8 mouse cellular contexts compared by ENCODE assay signal in genomic region chr2:32711301-32712056, GRCm38 (mm10). TPM values are rescaled to one million over a fixed set of nuclear protein-coding genes. Genes with fewer than 3 reads are reported as not detected.
DNase-seq lines count a peak whose midpoint lies in the region; ATAC-seq and TF ChIP-seq lines count a peak whose summit lies in the region.

No protein-coding gene starts in this region.

- ATAC-seq in embryonic facial prominence, embryonic 12.5 days (ENCODE audit: insufficient number of reproducible peaks, insufficient read depth, low FRiP score, low TSS enrichment) = no peak
- no peak for ATAC-seq in intestine, embryonic 16.5 days
- no peak for ATAC-seq in neural tube, embryonic 13.5 days (ENCODE audit: low read depth)

- H3K4me1 ChIP-seq in lung, adult 2 months (ENCODE audit: control insufficient read depth, insufficient read depth, low read length) = peaks cover 27% of the 10 kb centered on the region
- H3K4me1 ChIP-seq in embryonic facial prominence, embryonic 12.5 days = peaks cover 25% of the 10 kb centered on the region
- H3K4me1 ChIP-seq in intestine, embryonic 16.5 days (ENCODE audit: control insufficient read depth, insufficient read depth, low read length) = peaks cover 25% of the 10 kb centered on the region
- H3K4me1 ChIP-seq in neural tube, embryonic 13.5 days (replicated peaks) = peaks cover 30% of the 10 kb centered on the region

- no peaks in the 10 kb centered on the region for H3K27me3 ChIP-seq in embryonic facial prominence, embryonic 12.5 days
- H3K27me3 ChIP-seq in intestine, embryonic 16.5 days (replicated peaks; ENCODE audit: control insufficient read depth, insufficient read depth, low read length) = no peaks in the 10 kb centered on the region
- no peaks in the 10 kb centered on the region for H3K27me3 ChIP-seq in neural tube, embryonic 13.5 days

- TF ChIP-seq CTCF in lung, adult 2 months (IDR thresholded peaks at IDR 0.05; ENCODE audit: insufficient read depth, low read length) = no peak

- H3K9ac ChIP-seq in embryonic facial prominence, embryonic 12.5 days = peak overlapping the region; percentile 85
- H3K9ac ChIP-seq in intestine, embryonic 16.5 days (ENCODE audit: low read depth, low read length) = peak overlapping the region; percentile 85
- H3K9ac ChIP-seq in neural tube, embryonic 13.5 days = peak overlapping the region; percentile 89

- H3K9me3 ChIP-seq in embryonic facial prominence, embryonic 12.5 days = no peaks in the 10 kb centered on the region
- no peaks in the 10 kb centered on the region for H3K9me3 ChIP-seq in intestine, embryonic 16.5 days (ENCODE audit: control insufficient read depth, low read length)
- no peaks in the 10 kb centered on the region for H3K9me3 ChIP-seq in neural tube, embryonic 13.5 days

- no peak for DNase-seq in lung, adult 2 months
- no peak for DNase-seq in lung, postnatal 14 days
- no peak for DNase-seq in frontal cortex, postnatal 10 days (ENCODE audit: low spot score in 2 of 2)
- DNase-seq in layer of hippocampus, postnatal 25 days (ENCODE audit: extremely low spot score in 1 of 2, low spot score in 1 of 2) = no peak
- DNase-seq in right cerebral cortex, adult 18-20 months = no peak

- peak overlapping the region; percentile 80 for H3K4me3 ChIP-seq in lung, adult 2 months (replicated peaks; ENCODE audit: extremely low read depth, low read depth, low read length)
- peak overlapping the region; percentile 93 for H3K4me3 ChIP-seq in embryonic facial prominence, embryonic 12.5 days
- H3K4me3 ChIP-seq in intestine, embryonic 16.5 days (ENCODE audit: low read length) = peak overlapping the region; percentile 88
- peak overlapping the region; percentile 98 for H3K4me3 ChIP-seq in neural tube, embryonic 13.5 days

- TF ChIP-seq POLR2A in lung, adult 2 months (IDR thresholded peaks at IDR 0.05; ENCODE audit: borderline replicate concordance, extremely low read depth, low read depth, low read length) = no peak

- H3K36me3 ChIP-seq in embryonic facial prominence, embryonic 12.5 days = peaks cover 45% of the 10 kb centered on the region
- H3K36me3 ChIP-seq in intestine, embryonic 16.5 days (ENCODE audit: control insufficient read depth, insufficient read depth, low read length) = peaks cover 15% of the 10 kb centered on the region
- H3K36me3 ChIP-seq in neural tube, embryonic 13.5 days = peaks cover 44% of the 10 kb centered on the region

- WGBS in lung, adult 2 months = 17% methylated on average over 9 of the region's 9 CpGs
- 29% methylated on average over 9 of the region's 9 CpGs for WGBS in embryonic facial prominence, embryonic 12.5 days
- 25% methylated on average over 9 of the region's 9 CpGs for WGBS in intestine, embryonic 16.5 days
- WGBS in neural tube, embryonic 13.5 days = 30% methylated on average over 9 of the region's 9 CpGs

- H3K27ac ChIP-seq in embryonic facial prominence, embryonic 12.5 days = peak overlapping the region; percentile 98; the same call in 1 of the 2 replicates
- peak overlapping the region; percentile 96 for H3K27ac ChIP-seq in intestine, embryonic 16.5 days (ENCODE audit: low read length)
- peak overlapping the region; percentile 99 for H3K27ac ChIP-seq in neural tube, embryonic 13.5 days (replicated peaks)

- peak overlapping the region; percentile 85 for H3K4me2 ChIP-seq in embryonic facial prominence, embryonic 12.5 days (replicated peaks)
- H3K4me2 ChIP-seq in intestine, embryonic 16.5 days (ENCODE audit: low read depth, low read length) = peak overlapping the region; percentile 77
- peak overlapping the region; percentile 97 for H3K4me2 ChIP-seq in neural tube, embryonic 13.5 days

RNA-seq across cellular contexts. Expression of gene Cdk9, which starts 1.4 kb away (rescaled TPM):
- polyA plus RNA-seq in lung, adult 2 months (2012; rRNA removed) = 103 and 137 TPM in 2 replicates
- polyA plus RNA-seq in embryonic facial prominence, embryonic 12.5 days (2016; fragmentation: Nextera tagmentation; extraction: Ambion mirVana) = 121 and 126 TPM in 2 replicates
- 83.4 and 86.0 TPM in 2 replicates for polyA plus RNA-seq in intestine, embryonic 16.5 days (2015; fragmentation: Nextera tagmentation; extraction: Ambion mirVana)
- polyA plus RNA-seq in neural tube, embryonic 13.5 days (2015; fragmentation: Nextera tagmentation; extraction: Ambion mirVana) = 72.2 and 74.6 TPM in 2 replicates
- total RNA-seq in layer of hippocampus, postnatal 25 days (2021) = 100 to 1,000 TPM in 1 of 2 experiments, 10 to 100 TPM in 1; 96.0 to 106 TPM

RNA-seq across cellular contexts. Expression of gene Fpgs, which starts 7.5 kb away (rescaled TPM):
- polyA plus RNA-seq in lung, adult 2 months (2012; rRNA removed) = 42.1 and 42.3 TPM in 2 replicates
- polyA plus RNA-seq in embryonic facial prominence, embryonic 12.5 days (2016; fragmentation: Nextera tagmentation; extraction: Ambion mirVana) = 31.1 and 32.3 TPM in 2 replicates
- 29.8 and 32.0 TPM in 2 replicates for polyA plus RNA-seq in intestine, embryonic 16.5 days (2015; fragmentation: Nextera tagmentation; extraction: Ambion mirVana)
- polyA plus RNA-seq in neural tube, embryonic 13.5 days (2015; fragmentation: Nextera tagmentation; extraction: Ambion mirVana) = 14.3 and 14.7 TPM in 2 replicates
- total RNA-seq in layer of hippocampus, postnatal 25 days (2021) = 10 to 100 TPM in 1 of 2 experiments, 1 to 10 TPM in 1; 8.4 to 10.7 TPM

RNA-seq across cellular contexts. Expression of gene Sh2d3c, which starts 9.4 kb away (rescaled TPM):
- 167 and 260 TPM in 2 replicates for polyA plus RNA-seq in lung, adult 2 months (2012; rRNA removed)
- 27.6 and 29.1 TPM in 2 replicates for polyA plus RNA-seq in embryonic facial prominence, embryonic 12.5 days (2016; fragmentation: Nextera tagmentation; extraction: Ambion mirVana)
- polyA plus RNA-seq in intestine, embryonic 16.5 days (2015; fragmentation: Nextera tagmentation; extraction: Ambion mirVana) = 26.1 and 26.5 TPM in 2 replicates
- 42.5 and 51.4 TPM in 2 replicates for polyA plus RNA-seq in neural tube, embryonic 13.5 days (2015; fragmentation: Nextera tagmentation; extraction: Ambion mirVana)
- 10 to 100 TPM; 22.8 to 23.9 TPM for total RNA-seq in layer of hippocampus, postnatal 25 days (2021)

RNA-seq across cellular contexts. Expression of gene 6330409D20Rik, which starts 29.3 kb away (rescaled TPM):
- polyA plus RNA-seq in lung, adult 2 months (2012; rRNA removed) = 0.18 and 0.41 TPM in 2 replicates
- 0.34 and 0.43 TPM in 2 replicates for polyA plus RNA-seq in embryonic facial prominence, embryonic 12.5 days (2016; fragmentation: Nextera tagmentation; extraction: Ambion mirVana)
- polyA plus RNA-seq in intestine, embryonic 16.5 days (2015; fragmentation: Nextera tagmentation; extraction: Ambion mirVana) = 0.26 TPM in 1 of 2 replicates, not detected in the other
- polyA plus RNA-seq in neural tube, embryonic 13.5 days (2015; fragmentation: Nextera tagmentation; extraction: Ambion mirVana) = 3.2 and 4.0 TPM in 2 replicates
- 1 to 10 TPM; 1.1 to 1.3 TPM for total RNA-seq in layer of hippocampus, postnatal 25 days (2021)

RNA-seq across cellular contexts. Expression of gene Tor2a, which starts 45.6 kb away (rescaled TPM):
- 65.3 and 67.8 TPM in 2 replicates for polyA plus RNA-seq in lung, adult 2 months (2012; rRNA removed)
- 61.5 and 67.0 TPM in 2 replicates for polyA plus RNA-seq in embryonic facial prominence, embryonic 12.5 days (2016; fragmentation: Nextera tagmentation; extraction: Ambion mirVana)
- polyA plus RNA-seq in intestine, embryonic 16.5 days (2015; fragmentation: Nextera tagmentation; extraction: Ambion mirVana) = 73.1 and 74.0 TPM in 2 replicates
- polyA plus RNA-seq in neural tube, embryonic 13.5 days (2015; fragmentation: Nextera tagmentation; extraction: Ambion mirVana) = 53.2 and 55.8 TPM in 2 replicates
- 10 to 100 TPM; 32.2 to 33.3 TPM for total RNA-seq in layer of hippocampus, postnatal 25 days (2021)
